Mouse (Mus musculus): ENCODE results near the gene Drd4.

Gene Drd4

DNA sequence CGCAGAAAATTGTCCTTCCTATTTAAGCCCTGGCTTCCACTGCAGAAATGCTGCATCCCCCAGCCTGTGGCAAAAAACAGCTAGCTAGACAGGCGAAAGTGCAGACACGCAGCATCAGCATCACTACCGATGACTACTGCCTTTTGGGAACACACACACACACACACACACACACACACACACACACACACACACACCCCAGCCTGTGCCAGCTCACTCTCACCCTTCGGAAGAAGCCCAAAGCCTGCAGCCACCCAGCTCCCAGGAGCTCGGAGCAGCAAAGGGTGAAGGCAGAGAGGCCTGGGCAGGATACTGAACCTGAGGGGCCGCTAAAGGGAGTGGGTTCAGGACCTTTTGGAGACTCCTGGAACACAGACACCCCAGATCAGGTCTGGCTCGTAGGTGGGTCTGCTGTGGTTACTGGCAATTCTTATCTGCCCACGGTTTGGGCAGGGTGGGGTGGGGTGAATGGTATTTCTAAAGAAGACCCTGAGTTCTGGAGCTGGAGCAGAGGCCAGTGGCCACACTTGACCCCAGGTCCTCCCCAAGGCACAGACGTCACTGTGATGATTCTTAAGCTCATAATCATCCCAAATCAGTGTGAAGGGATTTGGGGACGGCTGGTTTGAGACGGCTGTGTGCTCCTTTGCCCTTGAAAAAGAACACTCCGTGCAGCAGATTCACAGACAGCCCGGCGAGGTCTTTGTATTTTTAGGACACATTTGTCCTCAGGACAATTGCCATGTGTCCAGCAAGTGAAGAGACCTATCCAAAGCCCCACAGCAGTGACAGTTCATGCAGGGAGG, 980 bp downstream of the Drd4 start:
- DNase-seq (ENCODE audit: extremely low spot score, low spot score), result peak; percentile 45

DNA sequence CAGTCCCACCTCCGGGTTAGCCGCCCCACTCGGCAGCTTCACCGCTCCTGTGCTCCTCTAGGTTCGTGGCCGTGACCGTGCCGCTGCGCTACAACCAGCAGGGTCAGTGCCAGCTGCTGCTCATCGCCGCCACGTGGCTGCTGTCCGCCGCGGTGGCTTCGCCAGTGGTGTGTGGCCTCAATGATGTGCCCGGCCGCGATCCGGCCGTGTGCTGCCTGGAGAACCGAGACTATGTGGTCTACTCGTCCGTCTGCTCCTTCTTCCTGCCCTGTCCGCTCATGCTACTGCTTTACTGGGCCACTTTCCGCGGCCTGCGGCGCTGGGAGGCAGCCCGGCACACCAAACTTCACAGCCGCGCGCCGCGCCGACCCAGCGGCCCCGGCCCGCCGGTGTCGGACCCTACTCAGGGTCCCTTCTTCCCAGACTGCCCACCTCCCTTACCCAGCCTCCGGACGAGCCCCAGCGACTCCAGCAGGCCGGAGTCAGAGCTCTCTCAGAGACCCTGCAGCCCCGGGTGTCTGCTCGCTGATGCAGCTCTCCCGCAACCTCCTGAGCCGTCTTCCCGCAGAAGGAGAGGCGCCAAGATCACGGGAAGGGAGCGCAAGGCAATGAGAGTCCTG, 2.2 kb downstream of the Drd4 start:
- DNase-seq (ENCODE audit: extremely low spot score, low spot score), result peak; percentile 74

GRCm38 (mm10) chr7:141294479-141294878, 2.7 kb downstream of the Drd4 start:
- peak; percentile 33 for DNase-seq (ENCODE audit: extremely low spot score, low spot score)

DNA sequence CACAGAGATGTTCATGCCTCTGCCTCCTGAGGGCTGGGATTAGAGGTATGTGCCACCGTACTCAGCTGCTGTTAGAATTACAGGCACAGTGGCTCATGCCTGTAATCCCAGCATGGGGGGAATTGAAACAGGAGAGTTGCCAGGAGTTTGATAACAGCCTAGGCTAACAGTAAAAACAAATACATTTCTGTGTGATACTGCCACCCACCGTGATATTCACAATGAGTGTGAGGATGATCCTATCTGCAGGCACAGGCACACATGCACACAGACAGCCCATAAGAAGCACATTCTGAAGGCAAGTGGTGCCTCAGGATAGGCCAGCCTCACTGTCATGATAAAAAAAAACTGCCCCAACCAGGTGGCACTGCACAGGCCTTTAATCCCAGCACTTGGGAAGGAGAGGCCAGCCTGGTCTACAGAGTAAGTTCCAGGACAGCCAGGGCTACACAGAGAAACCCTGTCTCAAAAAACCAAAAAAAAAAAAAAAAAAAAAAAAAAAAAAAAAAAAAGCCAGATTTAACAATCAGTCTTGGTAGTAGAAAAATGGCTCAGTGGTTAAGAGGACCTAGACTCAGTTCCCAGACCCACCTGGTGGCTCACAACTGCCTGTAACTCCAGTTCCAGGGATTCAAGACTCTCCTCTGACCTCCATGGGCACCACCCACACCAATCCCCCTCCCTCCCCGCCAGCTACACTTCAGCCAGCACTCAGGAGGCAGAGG, 6.3 kb downstream of the Drd4 start:
- DNase-seq (ENCODE audit: extremely low spot score, low spot score), result no peak

GRCm38 (mm10) chr7:141299175-141299574, 7.4 kb downstream of the Drd4 start:
- no peak for DNase-seq (ENCODE audit: extremely low spot score, low spot score)

DNA sequence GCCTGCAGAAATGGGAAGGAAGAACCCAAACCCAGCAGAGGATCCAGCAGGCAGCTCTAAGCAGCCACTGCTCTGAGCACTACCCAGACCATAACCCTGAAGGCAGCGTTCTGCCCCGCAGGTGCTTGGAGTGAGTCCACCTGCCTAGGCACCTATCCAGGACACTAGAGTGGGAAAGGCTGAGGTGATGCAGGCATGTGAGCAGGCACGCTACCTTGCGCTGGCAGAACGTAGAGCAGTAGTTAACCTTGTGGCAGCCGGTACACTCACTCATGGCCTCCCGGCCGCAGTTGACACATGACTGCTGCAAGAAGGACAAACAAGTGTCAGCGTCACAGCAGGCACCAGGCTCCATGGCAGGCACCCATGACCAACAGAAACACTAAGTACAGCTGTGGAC, 9.6 kb downstream of the Drd4 start:
- DNase-seq (ENCODE audit: extremely low spot score, low spot score), result no peak

DNA sequence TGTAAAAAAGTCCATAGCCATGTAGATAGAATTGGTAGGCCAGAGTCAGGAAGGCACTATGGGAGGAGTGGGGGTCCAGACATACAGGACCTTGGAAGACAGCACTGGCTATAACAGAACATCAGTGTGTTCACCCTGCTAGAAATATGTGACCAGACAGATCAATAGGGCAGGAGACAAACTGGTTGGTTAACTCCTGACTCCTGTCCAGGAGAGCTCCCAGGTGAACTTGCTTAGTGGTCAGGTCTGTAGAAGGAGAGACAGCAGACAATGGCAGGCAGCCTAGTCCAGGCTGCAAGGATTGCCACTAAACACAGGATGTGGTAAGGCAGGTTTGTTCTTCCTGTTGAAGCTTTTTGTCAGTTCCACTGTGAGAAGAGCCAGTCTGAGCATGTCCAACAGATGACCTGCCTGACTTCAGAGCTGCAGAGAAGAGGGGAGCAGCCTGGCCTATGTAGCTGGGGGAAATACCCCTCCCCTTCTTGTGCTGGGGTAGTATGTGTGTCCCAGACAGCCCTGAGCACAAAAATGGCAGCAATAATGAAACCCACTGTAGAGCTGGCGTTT, 11.0 kb downstream of the Drd4 start:
- DNase-seq (ENCODE audit: extremely low spot score, low spot score), result no peak

- no peak for DNase-seq (ENCODE audit: extremely low spot score, low spot score)
Measured at GRCm38 (mm10) chr7:141304537-141304936, 12.7 kb downstream of the Drd4 start.

- no peak for DNase-seq (ENCODE audit: extremely low spot score, low spot score)
Measured at GRCm38 (mm10) chr7:141314416-141314815, 22.6 kb downstream of the Drd4 start.

DNA sequence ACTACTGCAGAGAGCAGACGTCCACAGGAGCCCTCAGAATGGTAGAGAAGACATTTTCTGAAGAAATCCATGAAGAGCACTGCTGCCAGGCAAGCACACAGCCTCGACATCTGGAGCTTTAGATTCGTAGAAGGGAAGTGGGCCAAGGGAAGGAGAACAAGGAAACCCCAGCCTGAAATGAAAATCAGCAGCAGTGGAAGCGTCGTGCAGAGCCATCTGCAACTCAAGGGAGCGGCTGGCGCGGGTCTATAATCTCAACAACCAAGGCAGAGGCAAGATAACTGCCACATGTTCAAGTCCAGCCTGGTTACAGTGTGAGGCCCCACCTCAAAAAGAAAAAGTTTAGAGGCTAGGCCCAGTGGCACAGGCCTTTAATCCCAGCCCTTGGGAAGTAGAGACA, 23.3 kb downstream of the Drd4 start:
- DNase-seq (ENCODE audit: extremely low spot score, low spot score), result no peak

- DNase-seq (ENCODE audit: extremely low spot score, low spot score), result no peak
Measured at GRCm38 (mm10) chr7:141315974-141316373, 24.2 kb downstream of the Drd4 start.

DNA sequence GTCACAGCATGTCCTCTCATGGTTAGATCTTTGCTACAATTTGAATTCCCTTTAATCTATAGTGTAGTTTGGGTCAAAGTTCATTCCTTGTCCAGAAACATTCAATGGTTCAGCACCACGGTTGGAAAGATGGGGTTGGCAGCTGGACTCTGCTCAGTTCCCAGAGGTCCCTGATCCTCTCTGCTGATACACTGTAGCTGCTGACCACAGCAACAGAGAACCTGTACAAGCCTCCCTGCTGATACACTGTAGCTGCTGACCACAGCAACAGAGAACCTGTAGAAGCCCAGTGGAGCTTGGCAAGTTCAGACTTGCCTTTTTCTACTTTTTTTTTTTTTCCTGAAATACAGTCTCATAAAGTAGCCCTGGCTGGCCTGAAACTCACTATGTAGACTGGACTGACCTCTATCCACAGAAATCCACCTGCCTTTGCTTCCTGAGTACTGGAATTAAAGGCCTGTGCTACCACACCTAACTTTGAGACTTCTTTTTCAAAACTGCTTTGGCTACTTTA, 25.9 kb downstream of the Drd4 start:
- DNase-seq (ENCODE audit: extremely low spot score, low spot score), result no peak

- no peak for DNase-seq (ENCODE audit: extremely low spot score, low spot score)
Measured at GRCm38 (mm10) chr7:141319446-141319845, 27.6 kb downstream of the Drd4 start.

GRCm38 (mm10) chr7:141324686-141325085, 32.9 kb downstream of the Drd4 start:
- no peak for DNase-seq (ENCODE audit: extremely low spot score, low spot score)

- peak; percentile 19 for DNase-seq (ENCODE audit: extremely low spot score, low spot score)
Measured at GRCm38 (mm10) chr7:141326546-141327446, 35.0 kb downstream of the Drd4 start.

DNA sequence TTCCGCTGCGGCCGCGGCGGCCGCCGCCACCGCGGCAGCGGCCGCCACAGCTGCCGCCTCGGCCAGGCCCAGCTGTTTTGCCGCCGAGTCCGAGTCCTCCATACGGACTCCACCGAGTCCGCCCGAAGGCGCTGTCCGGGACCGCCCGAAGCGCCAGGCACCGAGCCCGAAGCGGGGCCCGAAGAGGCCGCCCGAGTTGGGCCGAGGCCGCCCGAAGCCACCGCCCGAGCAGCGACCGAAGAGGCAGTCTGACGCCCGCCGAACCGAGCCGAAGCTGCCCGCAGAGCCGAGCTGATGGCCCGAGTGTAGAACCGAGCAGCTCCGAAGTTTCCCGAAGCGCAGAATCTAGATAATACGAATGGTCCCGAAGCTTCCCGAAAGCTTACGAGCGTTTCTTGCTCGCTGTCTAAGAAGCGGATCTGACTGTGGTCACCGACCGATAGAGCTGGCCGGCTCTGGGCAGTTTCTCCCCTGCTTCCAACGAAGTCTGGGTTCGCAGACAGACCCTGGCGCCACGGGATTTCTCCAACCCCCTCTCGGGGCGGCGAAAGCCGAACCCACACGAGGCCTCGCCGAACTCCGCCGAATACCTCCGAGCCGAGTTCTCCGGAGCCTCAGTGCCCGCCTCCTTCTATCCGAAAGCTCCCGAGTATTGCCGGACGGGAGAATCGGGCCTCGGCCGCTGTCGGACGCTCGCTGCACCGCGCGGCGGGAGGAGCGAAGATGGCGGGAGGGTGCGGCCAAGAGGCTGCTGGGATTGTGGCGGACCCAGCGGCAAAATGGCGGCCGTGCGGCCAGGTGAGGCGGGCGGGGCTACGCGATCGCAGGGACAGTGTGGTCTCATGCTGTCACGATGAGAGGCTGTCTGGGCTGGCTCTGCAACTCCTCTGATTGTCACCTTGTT, 35.9 kb downstream of the Drd4 start, which contains the start of the genes Deaf1 and Tmem80:
Gene Deaf1, minus strand, starts transcription at position 222 of the 904 bp plus-strand sequence.
Gene Tmem80, plus strand, starts transcription at position 271 of the 904 bp plus-strand sequence.
- peak; percentile 97 for DNase-seq (ENCODE audit: extremely low spot score, low spot score)

DNA sequence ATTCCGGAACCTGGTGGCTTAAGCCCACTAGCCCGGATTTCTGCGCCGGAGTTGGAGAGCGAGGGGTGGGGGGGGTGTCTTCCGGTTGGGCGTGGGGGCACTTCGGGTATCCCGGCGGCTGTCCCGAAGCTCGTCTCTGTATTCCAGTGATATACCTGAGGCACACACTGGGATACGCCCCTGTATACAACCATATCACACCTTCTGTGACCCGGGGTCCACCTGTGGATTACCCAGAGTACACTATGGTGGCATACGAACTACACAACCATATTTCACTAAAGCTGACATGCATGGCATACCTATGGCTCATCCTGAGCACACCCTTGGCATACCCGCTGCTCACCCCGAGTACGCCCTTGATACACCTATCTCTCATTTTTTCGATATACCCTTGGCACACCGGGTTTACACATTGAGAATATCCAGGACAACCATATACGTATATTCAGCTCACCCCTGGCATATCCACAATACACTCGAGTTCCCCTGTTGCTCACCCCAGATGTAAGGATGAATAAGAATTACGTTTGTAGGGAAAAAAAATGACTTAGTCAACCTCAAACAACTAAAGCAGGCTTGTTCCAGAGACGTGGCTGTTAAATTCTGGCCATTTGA, 36.7 kb downstream of the Drd4 start:
- DNase-seq (ENCODE audit: extremely low spot score, low spot score), result no peak

DNA sequence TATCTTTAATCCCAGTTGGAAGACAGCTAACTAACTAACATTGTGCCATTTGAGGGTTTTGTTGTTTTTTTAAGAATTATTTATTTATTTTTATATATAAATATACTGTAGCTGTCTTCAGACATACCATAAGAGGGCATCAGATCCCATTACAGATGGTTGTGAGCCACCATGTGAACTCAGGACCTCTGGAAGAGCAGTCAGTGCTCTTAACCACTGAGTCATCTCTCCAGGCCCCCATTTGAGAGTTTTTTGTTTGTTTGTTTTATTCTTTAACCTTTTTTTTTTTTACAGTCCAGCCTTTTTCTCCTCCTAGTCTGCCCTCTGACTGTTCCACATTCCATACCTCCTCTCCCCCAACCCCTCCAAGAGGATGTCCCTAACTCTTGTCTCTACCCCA, 38.9 kb downstream of the Drd4 start:
- DNase-seq (ENCODE audit: extremely low spot score, low spot score), result no peak

GRCm38 (mm10) chr7:141331990-141332389, 40.2 kb downstream of the Drd4 start:
- DNase-seq (ENCODE audit: extremely low spot score, low spot score), result no peak

Data from neural tube, embryonic 10.5 days (tissue).